ENCODE assay signal across 14 mouse cellular contexts in genomic region chr6:85325109-85325508, GRCm38 (mm10). TPM values are rescaled to one million over a fixed set of nuclear protein-coding genes. Genes with fewer than 3 reads are reported as not detected.
DNase-seq lines count a peak whose midpoint lies in the region; TF ChIP-seq lines count a peak whose summit lies in the region.
"Had no signal": no experiment of that assay in that cellular context is flagged by ENCODE, and none has a peak within 500 bp of the region (broad histone marks: within the 10 kb centered on the region; RNA-seq: fewer than 3 reads in every experiment).

No protein-coding gene starts in this region.

- H3K27ac ChIP-seq in left cerebral cortex, adult 2 months: 0 out of 2 replicates have a peak overlapping the region, but pooled peaks have one; percentile 17
- H3K27ac ChIP-seq: forebrain, embryonic 12.5 days; hindbrain, postnatal 0 days; liver, embryonic 14.5 days; neural tube, embryonic 15.5 days had no signal

- H3ac ChIP-seq in myocyte (ENCODE audit: control insufficient read depth, insufficient read length): no peak overlapping the region

- H3K36me3 ChIP-seq in myocyte (ENCODE audit: control insufficient read depth, insufficient read depth): no peaks in the 10 kb centered on the region
- H3K36me3 ChIP-seq: forebrain, embryonic 12.5 days; neural tube, embryonic 15.5 days had no signal

- intact Hi-C loops in left cerebral cortex, adult 2 months (cut with DNase I): no loop called here

- DNase-seq in left cerebral cortex, adult 2 months (ENCODE audit: extremely low spot score in 1 of 2, low spot score in 2 of 2): peak in 1 of 2 experiments; percentile 36
- no peak for DNase-seq in left cerebral cortex, adult 8-10 months (ENCODE audit: low spot score in 2 of 2)
- DNase-seq in B cell, adult 2 months: peak; percentile 21 to 38
- peak; percentile 70 for DNase-seq in brain, adult 2 months (ENCODE audit: low read depth, low spot score)
- no peak for DNase-seq in adrenal gland, adult 18-20 months (ENCODE audit: low spot score in 2 of 2)
- DNase-seq in left cerebral cortex, adult 9 months (ENCODE audit: low spot score in 2 of 2): no peak
- DNase-seq: cerebellum, adult 2 months; heart, postnatal 14 days; lung, postnatal 36 days had no signal

- H3K4me3 ChIP-seq in left cerebral cortex, adult 2 months: no peak overlapping the region
- no peak overlapping the region for H3K4me3 ChIP-seq in myocyte
- H3K4me3 ChIP-seq: forebrain, embryonic 12.5 days; neural tube, embryonic 15.5 days had no signal

- H3K27me3 ChIP-seq in myocyte (ENCODE audit: control insufficient read depth, insufficient read depth, insufficient read length): no peaks in the 10 kb centered on the region
- H3K27me3 ChIP-seq: forebrain, embryonic 12.5 days; neural tube, embryonic 15.5 days had no signal

- H3K4me2 ChIP-seq in myocyte (ENCODE audit: low read depth): peak overlapping the region; percentile 45
- H3K4me2 ChIP-seq: forebrain, embryonic 12.5 days; neural tube, embryonic 15.5 days had no signal

- no peaks in the 10 kb centered on the region for H3K79me2 ChIP-seq in myocyte (ENCODE audit: control insufficient read depth, insufficient read depth)

- TF ChIP-seq CTCF in left cerebral cortex, adult 2 months (IDR thresholded peaks at IDR 0.05): no peak

- TF ChIP-seq POLR2A in myocyte (IDR thresholded peaks at IDR 0.05; ENCODE audit: insufficient read length, low read depth): no peak

TF ChIP-seq in myocyte, 11 proteins besides CTCF, POLR2A, EP300 and RAD21:
- TF ChIP-seq MAX (IDR thresholded peaks at IDR 0.05; ENCODE audit: low read depth): no peak
- no peak for TF ChIP-seq E2F4 (IDR thresholded peaks at IDR 0.05; ENCODE audit: insufficient read depth)
- no peak for TF ChIP-seq USF1 (IDR thresholded peaks at IDR 0.05; ENCODE audit: low read depth)
- TF ChIP-seq SRF (IDR thresholded peaks at IDR 0.05; ENCODE audit: control insufficient read depth, insufficient read length, low read depth): no peak
- no peak for TF ChIP-seq MYOG (IDR thresholded peaks at IDR 0.05; ENCODE audit: control insufficient read depth in 1 of 3, insufficient read depth in 1 of 3, insufficient read length in 2 of 3, low read depth in 2 of 3)
- TF ChIP-seq CEBPB (IDR thresholded peaks at IDR 0.05; ENCODE audit: insufficient read depth, poor library complexity, severe bottlenecking): no peak
- no peak for TF ChIP-seq TCF12 (IDR thresholded peaks at IDR 0.05; ENCODE audit: insufficient read depth, poor library complexity, severe bottlenecking)
- TF ChIP-seq POLR2AphosphoS2 (IDR thresholded peaks at IDR 0.05; ENCODE audit: insufficient read length, low read depth): no peak
- TF ChIP-seq REST (IDR thresholded peaks at IDR 0.05; ENCODE audit: insufficient read depth, insufficient read length): no peak
- TF ChIP-seq MYOD1 (IDR thresholded peaks at IDR 0.05; ENCODE audit: control insufficient read depth in 1 of 3, insufficient read length in 2 of 3, low read depth in 2 of 3): no peak
- no peak for TF ChIP-seq TCF3 (IDR thresholded peaks at IDR 0.05; ENCODE audit: insufficient read length, low read depth)
TF ChIP-seq in myocyte: peak in this region for 0.

RNA-seq across cellular contexts. Expression of gene Sfxn5, which starts 8.1 kb away (rescaled TPM):
- 100 to 1,000 TPM; 161 to 173 TPM for total RNA-seq in left cerebral cortex, adult 2 months (2021)
- total RNA-seq in left cerebral cortex, adult 8-10 months (2022): 100 to 1,000 TPM; 177 to 201 (median 188) TPM
- polyA plus RNA-seq in myocyte (2012; fragmentation: generic; extraction: Trizol): 2.0 TPM
- 10 to 100 TPM; 20.0 to 35.9 TPM for total RNA-seq in adrenal gland, adult 18-20 months (2021)

RNA-seq across cellular contexts. Expression of gene Rab11fip5, which starts 49.3 kb away (rescaled TPM):
- 10 to 100 TPM; 74.5 to 78.6 TPM for total RNA-seq in left cerebral cortex, adult 2 months (2021)
- total RNA-seq in left cerebral cortex, adult 8-10 months (2022): 10 to 100 TPM; 76.8 to 87.2 (median 83.1) TPM
- 24.8 TPM for polyA plus RNA-seq in myocyte (2012; fragmentation: generic; extraction: Trizol)
- 10 to 100 TPM; 26.1 to 29.2 TPM for total RNA-seq in adrenal gland, adult 18-20 months (2021)

Comparison
In these comparisons a context has a peak if more than half of its experiments do, and no peak if none do; other contexts are left out.
1. DNase-seq: peak in B cell, adult 2 months (2 of 2) and brain, adult 2 months (single experiment); none in left cerebral cortex, adult 8-10 months (0 of 2), adrenal gland, adult 18-20 months (0 of 2) and left cerebral cortex, adult 9 months (0 of 2).
2. RNA of gene Sfxn5, which starts 8.1 kb away (total RNA-seq): 177 to 201 TPM in left cerebral cortex, adult 8-10 months and 161 to 173 TPM in left cerebral cortex, adult 2 months; 20.0 to 35.9 TPM in adrenal gland, adult 18-20 months; every median in the first group is over 4 times any median in the second.